Mouse (Mus musculus) T-helper 1 cell (primary cell): ENCODE data around the gene Serpina3b.

Experiments
- in situ Hi-C: fragments of 300-600 bp; cut with MboI, MseI; formaldehyde crosslinking; loops from one replicate; pipeline ENCODE4 v1.15.1; 2025; ENCODE audit warnings: high pct_unique_total_duplicates

Gene Serpina3b

GRCm38 (mm10) chr12:104175636-104176035 lies 47.8 kb downstream of the Serpina3b start:
- in situ Hi-C loops: no loop called here

- in situ Hi-C loops: no loop called here
Measured at GRCm38 (mm10) chr12:104178577-104178976, 50.8 kb downstream of the Serpina3b start.

DNA sequence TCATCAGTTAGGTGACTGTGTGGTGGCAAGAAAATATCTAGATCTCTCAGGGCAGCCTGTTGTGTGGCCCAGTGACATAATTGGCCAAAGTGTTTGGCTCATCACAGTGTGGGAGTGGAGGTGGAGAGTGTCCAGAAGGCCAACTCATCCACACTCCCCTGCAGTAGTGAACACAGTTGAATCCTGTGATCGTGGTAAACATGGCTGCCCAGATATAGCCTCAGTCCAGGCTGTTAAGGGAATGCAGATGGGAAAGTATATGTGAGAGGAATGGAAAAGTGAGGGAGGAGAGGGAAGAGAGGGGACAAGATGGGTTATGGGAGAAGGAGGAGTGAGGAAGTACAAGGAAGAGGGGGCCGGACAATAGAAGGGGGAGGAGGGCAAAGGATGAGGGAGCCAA lies 51.2 kb downstream of the Serpina3b start:
- in situ Hi-C loops: no loop called here

DNA sequence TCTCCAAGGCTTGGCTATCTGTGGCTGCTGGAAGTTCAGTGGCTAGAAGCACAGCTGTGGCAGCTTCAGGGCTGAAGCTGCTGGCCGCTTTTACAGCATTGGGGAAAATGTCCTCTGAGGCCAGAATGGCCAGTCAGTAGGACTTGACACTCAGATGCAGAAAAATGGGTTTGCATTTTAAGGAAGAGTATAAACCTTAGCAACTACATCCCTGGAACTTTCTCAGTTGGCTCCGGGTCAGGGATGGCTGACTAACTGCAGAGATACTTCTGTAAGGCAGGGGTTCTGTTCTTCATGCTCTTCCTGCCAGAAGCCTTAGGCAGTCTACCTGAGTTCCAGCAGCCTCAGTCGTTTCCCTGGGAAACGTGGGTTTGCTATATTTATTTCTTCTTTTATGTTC lies 57.2 kb downstream of the Serpina3b start:
- in situ Hi-C loops: no loop called here

DNA sequence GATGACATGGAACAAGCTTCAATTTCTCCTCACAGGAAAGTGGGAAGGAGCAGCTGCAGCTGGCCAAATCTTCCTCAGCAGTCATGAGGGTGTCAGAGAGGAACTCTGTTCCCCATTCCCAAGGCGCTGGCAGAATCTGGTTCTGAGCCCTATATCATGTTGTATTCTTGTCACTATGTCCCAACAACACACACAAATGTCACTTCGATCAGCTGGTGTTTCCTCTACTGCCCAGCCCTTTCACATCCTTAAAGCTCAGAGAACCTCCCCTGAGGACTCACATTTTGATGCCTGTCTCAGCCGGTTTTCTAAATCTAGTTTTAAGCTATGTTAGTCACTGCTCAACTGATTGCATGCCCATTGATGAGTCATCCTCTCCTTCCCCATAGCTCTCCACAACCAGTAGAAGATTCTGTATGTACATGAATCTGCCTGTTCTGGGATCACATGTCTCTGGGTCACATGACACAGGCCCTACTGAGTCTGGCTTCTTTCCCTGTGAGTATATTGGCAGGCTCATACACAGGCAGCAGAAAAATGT lies 58.3 kb downstream of the Serpina3b start:
- in situ Hi-C loops: no loop called here
